Mouse (Mus musculus): Measurements from ENCODE around the gene Noa1. TPM values are rescaled to one million over a fixed set of nuclear protein-coding genes. Genes with fewer than 3 reads are reported as not detected.
A peak's percentile ranks its signal among the peaks of the same experiment; 100 is the strongest.

Gene Noa1
- polyA plus RNA-seq, 1 experiment = 22.5 TPM

DNA sequence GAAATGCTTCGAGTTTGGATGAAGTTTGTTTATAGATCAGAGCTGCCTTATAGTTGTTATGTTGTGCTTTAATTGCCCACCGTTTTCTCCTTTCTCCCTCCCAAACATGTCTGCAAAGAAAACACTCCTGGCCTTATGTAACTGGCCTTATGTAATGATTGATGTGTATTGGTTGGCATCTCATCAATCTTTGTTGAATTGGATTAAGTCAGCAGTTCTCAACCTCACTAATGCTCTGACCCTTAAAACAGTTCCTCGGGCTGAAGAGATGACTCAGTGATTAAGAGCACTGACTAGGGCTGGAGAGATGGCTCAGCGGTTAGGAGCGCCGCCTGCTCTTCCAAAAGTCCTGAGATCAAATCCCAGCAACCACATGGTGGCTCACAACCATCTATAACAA, 5.1 kb upstream of the Noa1 start:
- Histone ChIP-seq H3K36me3 (ENCODE audit: control insufficient read depth, insufficient read depth, low read length, poor library complexity, severe bottlenecking) (peaks cover 36% of the 10 kb centered on the region), H3K27ac (ENCODE audit: insufficient read depth, low read length) (no peak overlapping the region)
- TF ChIP-seq EP300 (IDR thresholded peaks at IDR 0.05; ENCODE audit: insufficient read depth, low read depth, low read length) (no peak), CTCF (IDR thresholded peaks at IDR 0.05; ENCODE audit: low read depth, low read length) (no peak), POLR2A (IDR thresholded peaks at IDR 0.05; ENCODE audit: insufficient read depth, low read length) (no peak)

DNA sequence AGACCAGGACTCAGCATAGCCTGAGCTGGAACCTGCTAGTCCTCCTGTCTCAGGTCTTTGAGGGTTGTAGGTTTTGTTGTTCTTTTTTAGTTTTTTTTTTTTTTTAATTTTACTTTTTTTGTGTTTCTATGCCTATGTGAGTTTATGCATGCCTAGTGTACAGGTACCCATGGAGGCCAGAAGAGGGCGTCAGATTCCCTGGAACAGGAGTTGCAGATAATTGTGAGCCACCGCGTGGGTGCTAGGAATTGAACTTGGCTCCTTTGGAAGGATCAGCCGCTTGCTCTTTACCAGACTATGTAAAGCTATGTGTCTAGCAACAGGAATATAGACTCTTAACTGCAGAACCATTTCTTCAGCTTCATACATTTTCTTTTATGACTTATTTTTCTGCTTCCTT, 4.3 kb upstream of the Noa1 start:
- Histone ChIP-seq H3K4me1 (ENCODE audit: control insufficient read depth, insufficient read depth, low read length) (peaks cover 2% of the 10 kb centered on the region), H3K9me3 (replicated peaks; ENCODE audit: control insufficient read depth, insufficient read depth, low read length, poor library complexity, severe bottlenecking) (no peaks in the 10 kb centered on the region), H3K9ac (ENCODE audit: low read depth, poor library complexity, severe bottlenecking) (no peak overlapping the region), H3K27me3 (ENCODE audit: control insufficient read depth, insufficient read depth, low read length, poor library complexity, severe bottlenecking) (no peaks in the 10 kb centered on the region), H3K36me3 (ENCODE audit: control insufficient read depth, insufficient read depth, low read length, poor library complexity, severe bottlenecking) (peaks cover 30% of the 10 kb centered on the region), H3K4me3 (ENCODE audit: low read depth, low read length) (no peak overlapping the region), H3K27ac (ENCODE audit: insufficient read depth, low read length) (no peak overlapping the region)
- TF ChIP-seq EP300 (IDR thresholded peaks at IDR 0.05; ENCODE audit: insufficient read depth, low read depth, low read length) = no peak
- TF ChIP-seq CTCF (IDR thresholded peaks at IDR 0.05; ENCODE audit: low read depth, low read length) = no peak
- TF ChIP-seq POLR2A (IDR thresholded peaks at IDR 0.05; ENCODE audit: insufficient read depth, low read length) = no peak

More for the DNA sequence above, 5.1 kb upstream of the Noa1 start:
- peaks cover 2% of the 10 kb centered on the region for H3K4me1 ChIP-seq (ENCODE audit: control insufficient read depth, insufficient read depth, low read length)
- H3K9me3 ChIP-seq (replicated peaks; ENCODE audit: control insufficient read depth, insufficient read depth, low read length, poor library complexity, severe bottlenecking) = no peaks in the 10 kb centered on the region
- no peaks in the 10 kb centered on the region for H3K27me3 ChIP-seq (ENCODE audit: control insufficient read depth, insufficient read depth, low read length, poor library complexity, severe bottlenecking)
- H3K9ac ChIP-seq (ENCODE audit: low read depth, poor library complexity, severe bottlenecking) = no peak overlapping the region
- H3K4me3 ChIP-seq (ENCODE audit: low read depth, low read length) = no peak overlapping the region

DNA sequence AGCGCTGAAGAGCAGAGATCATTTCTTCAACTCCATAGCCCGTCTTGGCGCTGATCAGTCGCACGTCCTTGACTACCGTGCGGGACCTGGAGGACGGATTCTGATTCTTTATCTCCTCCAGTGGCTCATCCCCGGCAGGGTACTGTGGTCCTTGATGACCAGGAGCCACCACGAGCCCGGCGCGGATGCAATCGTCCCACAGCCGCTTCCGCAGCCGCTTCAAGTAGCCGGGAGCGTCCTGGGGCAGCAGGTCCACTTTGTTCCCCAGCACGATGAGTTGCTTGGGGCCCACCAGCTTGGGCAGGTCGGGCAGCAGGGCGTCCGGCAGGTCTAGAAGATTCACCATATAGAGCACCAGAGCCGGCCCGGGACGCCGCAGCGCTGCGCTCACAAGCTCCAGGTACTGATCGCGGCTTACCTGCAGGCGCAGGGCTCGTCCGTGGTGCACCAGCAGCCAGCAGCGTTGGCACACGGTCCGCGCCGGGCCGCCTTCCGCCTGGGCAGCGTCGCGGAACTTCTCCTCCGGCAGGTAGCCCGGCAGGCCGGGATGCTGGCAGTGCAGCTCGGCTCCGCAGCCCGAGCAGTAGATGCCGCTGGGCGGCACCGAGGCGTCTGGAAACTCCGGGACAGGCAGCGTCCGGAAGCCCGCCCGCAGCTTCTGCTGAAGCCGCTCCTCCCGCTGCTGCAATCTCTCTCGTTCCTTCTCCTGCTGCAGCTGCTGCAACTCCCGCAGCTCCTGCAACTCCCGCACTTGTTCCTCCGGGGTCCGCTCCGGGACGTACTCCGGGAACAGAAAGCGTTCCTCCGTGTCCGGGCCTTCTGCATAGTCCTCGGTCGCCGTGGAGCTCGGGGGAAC, 605 bp downstream of the Noa1 start:
- Histone ChIP-seq H3K9ac (ENCODE audit: low read depth, poor library complexity, severe bottlenecking) (peak overlapping the region; percentile 76), H3K27me3 (ENCODE audit: control insufficient read depth, insufficient read depth, low read length, poor library complexity, severe bottlenecking) (no peaks in the 10 kb centered on the region), H3K27ac (ENCODE audit: insufficient read depth, low read length) (no peak overlapping the region), H3K4me1 (ENCODE audit: control insufficient read depth, insufficient read depth, low read length) (peaks cover 2% of the 10 kb centered on the region), H3K4me3 (ENCODE audit: low read depth, low read length) (peak overlapping the region; percentile 85), H3K9me3 (replicated peaks; ENCODE audit: control insufficient read depth, insufficient read depth, low read length, poor library complexity, severe bottlenecking) (no peaks in the 10 kb centered on the region), H3K36me3 (ENCODE audit: control insufficient read depth, insufficient read depth, low read length, poor library complexity, severe bottlenecking) (peaks cover 21% of the 10 kb centered on the region)
- TF ChIP-seq CTCF (IDR thresholded peaks at IDR 0.05; ENCODE audit: low read depth, low read length) (no peak), POLR2A (IDR thresholded peaks at IDR 0.05; ENCODE audit: insufficient read depth, low read length) (no peak), EP300 (IDR thresholded peaks at IDR 0.05; ENCODE audit: insufficient read depth, low read depth, low read length) (no peak)

DNA sequence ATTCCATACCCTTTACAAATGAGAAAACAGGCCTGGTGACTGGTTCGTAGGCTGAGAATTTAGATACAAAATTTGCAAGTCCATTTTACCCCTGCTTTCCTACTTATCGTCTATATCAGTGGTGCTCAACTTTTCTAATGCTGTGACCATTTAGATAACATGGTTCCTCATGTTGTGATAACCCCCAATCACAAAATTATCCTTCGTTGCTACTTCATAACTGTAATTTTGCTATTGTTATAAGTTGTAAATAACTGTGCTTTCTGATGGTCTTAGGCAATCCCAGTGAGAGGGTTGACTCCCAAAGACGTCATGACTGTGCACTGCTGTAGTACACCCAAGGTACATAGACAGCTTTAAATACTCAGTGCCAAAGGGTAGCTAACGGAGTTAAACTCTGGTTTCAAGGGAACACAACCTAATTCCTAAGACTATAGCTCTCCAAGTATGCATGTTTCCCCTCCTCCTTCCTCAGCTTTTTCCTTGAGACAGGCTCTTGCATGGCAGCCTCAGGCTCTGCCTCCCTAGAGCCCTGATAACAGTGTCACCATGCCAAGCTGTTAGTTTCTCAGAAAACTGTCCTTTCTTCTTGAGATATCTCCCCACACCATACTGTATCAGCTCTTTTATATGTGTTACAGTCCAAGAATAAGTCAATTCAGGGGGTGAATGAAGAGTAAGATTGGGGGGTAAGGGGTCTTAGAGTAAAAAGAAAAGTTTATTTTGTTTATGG, 1.9 kb downstream of the Noa1 start:
- H3K9me3 ChIP-seq (replicated peaks; ENCODE audit: control insufficient read depth, insufficient read depth, low read length, poor library complexity, severe bottlenecking) = no peaks in the 10 kb centered on the region
- no peaks in the 10 kb centered on the region for H3K27me3 ChIP-seq (ENCODE audit: control insufficient read depth, insufficient read depth, low read length, poor library complexity, severe bottlenecking)
- no peak overlapping the region for H3K4me3 ChIP-seq (ENCODE audit: low read depth, low read length)
- H3K27ac ChIP-seq (ENCODE audit: insufficient read depth, low read length) = no peak overlapping the region
- no peak for TF ChIP-seq CTCF (IDR thresholded peaks at IDR 0.05; ENCODE audit: low read depth, low read length)
- TF ChIP-seq EP300 (IDR thresholded peaks at IDR 0.05; ENCODE audit: insufficient read depth, low read depth, low read length) = no peak
- no peak for TF ChIP-seq POLR2A (IDR thresholded peaks at IDR 0.05; ENCODE audit: insufficient read depth, low read length)
- peaks cover 2% of the 10 kb centered on the region for H3K4me1 ChIP-seq (ENCODE audit: control insufficient read depth, insufficient read depth, low read length)
- H3K36me3 ChIP-seq (ENCODE audit: control insufficient read depth, insufficient read depth, low read length, poor library complexity, severe bottlenecking) = peaks cover 22% of the 10 kb centered on the region
- no peak overlapping the region for H3K9ac ChIP-seq (ENCODE audit: low read depth, poor library complexity, severe bottlenecking)

DNA sequence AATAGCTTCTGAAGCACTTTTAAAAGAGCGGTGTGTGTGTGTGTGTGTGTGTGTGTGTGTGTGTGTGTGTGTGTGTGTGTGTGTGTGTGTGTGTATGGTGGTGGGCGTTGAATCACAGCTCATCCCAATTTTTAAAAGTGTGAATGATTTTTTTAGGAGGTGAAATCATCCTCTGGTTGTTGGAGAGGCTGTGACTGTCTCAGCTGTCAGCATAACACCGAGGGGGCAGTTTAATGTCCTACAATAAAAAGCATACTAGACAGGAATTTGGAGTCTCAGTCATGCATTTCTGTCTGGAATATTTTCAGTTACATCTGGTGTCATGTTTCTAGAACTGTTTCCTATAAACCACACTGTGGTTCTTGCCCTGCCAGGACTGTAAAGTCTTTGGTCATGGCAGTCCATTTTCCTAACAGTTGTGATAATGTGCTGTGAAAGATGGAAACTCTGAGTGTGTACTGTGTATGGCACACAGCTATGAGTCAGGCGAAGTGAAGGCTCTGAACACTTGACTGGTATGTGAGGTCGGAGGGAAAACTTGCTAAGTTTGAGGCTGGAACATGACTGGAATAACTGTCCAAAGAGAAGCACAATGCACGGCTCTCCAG, 8.5 kb downstream of the Noa1 start:
- H3K4me1 ChIP-seq (ENCODE audit: control insufficient read depth, insufficient read depth, low read length) = no peaks in the 10 kb centered on the region
- no peak overlapping the region for H3K4me3 ChIP-seq (ENCODE audit: low read depth, low read length)
- TF ChIP-seq CTCF (IDR thresholded peaks at IDR 0.05; ENCODE audit: low read depth, low read length) = no peak
- no peak for TF ChIP-seq EP300 (IDR thresholded peaks at IDR 0.05; ENCODE audit: insufficient read depth, low read depth, low read length)
- no peak for TF ChIP-seq POLR2A (IDR thresholded peaks at IDR 0.05; ENCODE audit: insufficient read depth, low read length)
- no peak overlapping the region for H3K27ac ChIP-seq (ENCODE audit: insufficient read depth, low read length)
- H3K9ac ChIP-seq (ENCODE audit: low read depth, poor library complexity, severe bottlenecking) = no peak overlapping the region
- no peaks in the 10 kb centered on the region for H3K9me3 ChIP-seq (replicated peaks; ENCODE audit: control insufficient read depth, insufficient read depth, low read length, poor library complexity, severe bottlenecking)
- H3K36me3 ChIP-seq (ENCODE audit: control insufficient read depth, insufficient read depth, low read length, poor library complexity, severe bottlenecking) = peaks cover 29% of the 10 kb centered on the region
- H3K27me3 ChIP-seq (ENCODE audit: control insufficient read depth, insufficient read depth, low read length, poor library complexity, severe bottlenecking) = no peaks in the 10 kb centered on the region
